Mouse (Mus musculus) lung, adult 2 months (tissue): ENCODE results near the gene Dnmt1. TPM values are rescaled to one million over a fixed set of nuclear protein-coding genes. Genes with fewer than 3 reads are reported as not detected.

Source experiments
- DNase-seq: peaks from one replicate; pipeline ENCODE4 v3.0.0; 2022
- H3K4me1 ChIP-seq: fragments of 200-500 bp; 2 replicates; pipeline ENCODE4 v1.6.1; 2011; ENCODE audit warnings: low read length; ENCODE audit not compliant: control insufficient read depth, insufficient read depth
- H3K4me3 ChIP-seq: fragments of 200-500 bp; replicated peaks from 2 replicates; pipeline ENCODE3; 2011; ENCODE audit warnings: low read depth, mild to moderate bottlenecking, control low read depth, low read length; ENCODE audit errors: extremely low read depth
- CTCF ChIP-seq: fragments of 200-500 bp; IDR thresholded peaks from 2 replicates; pipeline ENCODE4 v1.5.1; 2011; ENCODE audit warnings: mild to moderate bottlenecking, low read length, control low read depth; ENCODE audit not compliant: insufficient read depth
- POLR2A ChIP-seq: fragments of 200-500 bp; IDR thresholded peaks from 2 replicates; pipeline ENCODE4 v1.6.1; 2011; ENCODE audit warnings: low read depth, mild to moderate bottlenecking, control low read depth, low read length, borderline replicate concordance; ENCODE audit errors: extremely low read depth
- WGBS: fragments of 180-500 bp; shearing (Covaris S2); methylation state at CpG from one replicate; pipeline ENCODE4 v1.1.7; 2018; 5-methylcytosine and 5-hydroxymethylcytosine counted together
- polyA plus RNA-seq: library from polyadenylated mRNA; depleted of rRNA; stranded (reverse); fragments of >200 nt; gene quantifications from 2 replicates; pipeline ENCODE4 v1.2.3, GENCODE M21; 2012

Dnmt1 gene
- polyA plus RNA-seq, 1 experiment, result 22.8 TPM

- no peak for DNase-seq
- no peak for TF ChIP-seq CTCF
- TF ChIP-seq POLR2A, result no peak
- Histone ChIP-seq H3K4me1 (peaks cover 8% of the 10 kb centered on the region; the same call in 1 of the 2 replicates), H3K4me3 (no peak overlapping the region)
- 57% methylated on average over 5 of the region's 5 CpGs for WGBS
Measured at GRCm38 (mm10) chr9:20979181-20979580, 19.5 kb upstream of the Dnmt1 start.

DNA sequence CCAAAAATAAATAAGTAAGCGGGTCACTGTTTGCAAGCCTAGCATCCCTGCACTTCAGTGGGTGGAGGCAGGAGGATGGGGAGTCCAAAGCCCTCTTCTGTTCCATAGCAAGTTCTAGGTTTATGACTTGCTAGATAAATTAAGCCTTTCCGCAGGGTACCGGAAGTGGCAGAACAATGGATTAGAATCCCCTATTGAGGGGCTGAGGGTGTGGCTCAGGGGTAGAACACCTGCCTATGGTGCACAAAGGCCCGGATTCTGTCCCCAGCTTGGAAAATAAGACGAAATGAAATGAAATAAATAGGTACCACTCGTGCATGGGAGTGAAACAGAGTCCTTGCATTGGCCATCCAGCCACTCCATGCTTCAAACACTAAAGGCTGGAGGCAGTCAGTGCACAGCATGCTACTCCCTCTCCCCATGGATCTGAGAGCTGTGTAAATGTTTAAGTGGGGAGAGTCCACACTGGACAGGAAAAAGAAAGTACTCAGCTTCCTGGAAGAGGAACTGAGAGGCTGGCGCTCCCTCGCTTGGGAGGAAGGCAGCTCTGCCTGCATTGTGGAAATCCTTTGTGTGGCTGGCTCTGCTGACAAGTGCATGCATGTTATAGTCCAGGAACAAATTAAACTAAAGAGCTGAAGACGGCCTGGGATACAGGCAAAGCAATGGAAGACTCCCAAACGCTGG is 18.9 kb upstream of the Dnmt1 start:
- Histone ChIP-seq H3K4me1 (peaks cover 13% of the 10 kb centered on the region), H3K4me3 (no peak overlapping the region)
- 26% methylated on average over 10 of the region's 10 CpGs for WGBS
- TF ChIP-seq CTCF (no peak), POLR2A (no peak)
- DNase-seq, result no peak

GRCm38 (mm10) chr9:20976961-20977689 is 17.4 kb upstream of the Dnmt1 start:
- Histone ChIP-seq H3K4me1 (peaks cover 20% of the 10 kb centered on the region), H3K4me3 (peak overlapping the region; percentile 89)
- TF ChIP-seq POLR2A (no peak), CTCF (no peak)
- 2% methylated on average over 4 of the region's 4 CpGs for WGBS
- DNase-seq, result no peak

DNA sequence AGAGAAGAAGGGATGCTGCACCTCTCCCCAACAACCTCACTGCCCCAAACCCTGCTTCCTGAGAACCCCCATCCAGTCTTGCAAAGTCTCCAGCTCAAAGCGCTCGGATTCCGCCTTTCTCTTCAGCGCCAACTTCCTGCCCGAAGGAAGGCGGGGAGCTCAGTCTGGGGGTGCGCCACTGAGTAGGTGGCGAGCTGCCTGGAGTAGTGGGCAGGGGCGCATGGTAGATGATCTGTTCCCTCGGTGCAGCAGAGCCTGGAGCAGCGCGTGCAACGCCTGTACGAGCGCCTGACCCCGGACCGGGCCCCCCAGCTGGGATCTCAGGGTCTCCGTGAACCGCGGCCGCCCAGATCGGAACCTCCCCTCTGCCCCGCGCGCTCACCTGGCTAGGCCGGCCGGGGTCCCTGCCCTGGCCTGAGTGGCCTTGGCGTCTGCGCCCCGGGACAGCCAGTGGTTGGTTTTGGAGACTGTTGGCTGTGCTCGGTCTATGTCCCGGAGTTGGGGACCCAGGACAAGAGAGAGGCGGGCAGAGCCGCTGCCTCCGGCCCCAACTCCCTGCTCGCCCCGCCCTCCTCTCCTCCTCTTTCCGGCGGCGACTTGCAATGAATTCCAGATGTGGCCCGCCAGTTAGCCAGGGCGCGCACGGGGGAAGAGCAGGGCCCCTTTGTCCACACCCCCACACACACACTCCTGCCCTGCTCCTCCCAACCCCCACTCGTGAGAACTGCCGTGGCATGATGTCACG is 16.7 kb upstream of the Dnmt1 start, which contains the start of gene S1pr2:
TSS of gene S1pr2 (minus strand) at position 566 of the 745 bp plus-strand sequence.
- H3K4me1 ChIP-seq, result peaks cover 21% of the 10 kb centered on the region
- TF ChIP-seq POLR2A (peak; percentile 74; the same call in 1 of the 2 replicates), CTCF (no peak)
- peak; percentile 84 for DNase-seq
- H3K4me3 ChIP-seq, result peak within 1 kb of the TSS; percentile 89
- WGBS, result under 1% methylated on average over 46 of the region's 47 CpGs

- peak; percentile 71 for DNase-seq
- TF ChIP-seq CTCF, result no peak
- TF ChIP-seq POLR2A, result peak; percentile 41; the same call in 1 of the 2 replicates
- WGBS, result under 1% methylated on average over 44 of the region's 45 CpGs
- H3K4me1 ChIP-seq, result peaks cover 21% of the 10 kb centered on the region
- peak overlapping the region; percentile 89 for H3K4me3 ChIP-seq
Measured at GRCm38 (mm10) chr9:20975431-20976215, 15.9 kb upstream of the Dnmt1 start.

GRCm38 (mm10) chr9:20973682-20974075 is 14.0 kb upstream of the Dnmt1 start:
- DNase-seq, result no peak
- TF ChIP-seq POLR2A, result no peak
- TF ChIP-seq CTCF, result no peak
- WGBS, result 38% methylated on average over 6 of the region's 6 CpGs
- peaks cover 21% of the 10 kb centered on the region for H3K4me1 ChIP-seq
- H3K4me3 ChIP-seq, result peak overlapping the region; percentile 4

- TF ChIP-seq POLR2A, result no peak
- TF ChIP-seq CTCF, result no peak
- H3K4me3 ChIP-seq, result peak overlapping the region; percentile 4
- WGBS, result 69% methylated on average over 4 of the region's 4 CpGs
- no peak for DNase-seq
- peaks cover 21% of the 10 kb centered on the region for H3K4me1 ChIP-seq
Measured at GRCm38 (mm10) chr9:20973001-20973681, 13.5 kb upstream of the Dnmt1 start.

DNA sequence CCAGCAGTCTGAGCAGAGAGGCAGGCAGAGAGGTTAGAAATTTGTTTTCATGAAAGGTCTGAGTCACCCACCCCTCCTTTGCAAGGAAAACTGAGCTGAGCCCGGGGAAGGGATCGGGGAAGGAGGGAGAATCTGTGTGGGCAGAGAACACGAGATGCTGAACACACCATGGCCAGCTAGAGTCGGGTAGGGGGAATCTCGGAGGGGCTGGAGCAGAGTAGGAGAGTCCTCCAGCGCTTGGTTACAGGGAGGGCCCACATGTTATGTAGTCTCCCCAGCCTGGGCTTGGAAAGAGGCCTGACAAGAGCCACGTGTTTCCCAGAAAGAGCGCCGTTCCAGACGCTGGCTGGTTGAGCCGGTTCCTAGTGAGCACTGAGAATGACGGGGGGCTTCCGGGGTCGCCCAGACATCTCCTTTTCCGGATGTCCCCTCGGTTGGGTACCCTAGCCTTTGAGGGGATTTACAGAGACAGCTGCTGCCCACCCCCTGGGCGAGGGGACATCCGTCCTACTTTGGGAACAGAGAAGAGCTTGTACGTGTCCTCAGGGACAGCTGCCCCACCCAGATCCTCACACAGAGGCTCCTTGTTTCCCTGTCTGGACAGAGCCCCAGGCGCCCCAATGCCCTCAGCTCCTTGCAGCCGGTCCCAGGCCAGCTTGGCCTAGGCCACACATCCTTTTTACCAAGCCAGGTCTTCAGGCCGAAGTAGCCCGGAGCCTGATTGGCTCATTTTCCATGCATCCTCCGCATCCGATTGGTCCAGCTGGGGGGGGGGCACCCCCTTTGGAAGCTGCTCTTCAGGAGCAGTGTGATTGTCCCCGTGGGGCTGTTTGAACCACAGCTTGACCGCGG is 12.7 kb upstream of the Dnmt1 start:
- DNase-seq, result peak; percentile 51
- Histone ChIP-seq H3K4me1 (peaks cover 21% of the 10 kb centered on the region), H3K4me3 (peak overlapping the region; percentile 21)
- WGBS, result 42% methylated on average over 28 of the region's 28 CpGs
- TF ChIP-seq CTCF, result no peak
- no peak for TF ChIP-seq POLR2A
